ENCODE assay signal across 16 mouse cellular contexts in genomic region chr16:24943486-24944261, GRCm38 (mm10).
DNase-seq lines count a peak whose midpoint lies in the region; ATAC-seq lines count a peak whose summit lies in the region.
"Had no signal": no experiment of that assay in that cellular context is flagged by ENCODE, and none has a peak within 500 bp of the region (broad histone marks: within the 10 kb centered on the region; RNA-seq: fewer than 3 reads in every experiment).

No protein-coding gene starts in this region.

- H3K4me2 ChIP-seq in kidney, embryonic 16.5 days (replicated peaks; ENCODE audit: low read depth, low read length): no peak overlapping the region
- no peak overlapping the region for H3K4me2 ChIP-seq in embryonic facial prominence, embryonic 13.5 days
- H3K4me2 ChIP-seq: heart, embryonic 15.5 days; hindbrain, embryonic 12.5 days had no signal

- H3K27ac ChIP-seq in kidney, embryonic 16.5 days (ENCODE audit: low read length): 0 out of 2 replicates have a peak overlapping the region, but pooled peaks have one; percentile 55
- H3K27ac ChIP-seq in embryonic facial prominence, embryonic 13.5 days: no peak overlapping the region; the same call in 1 of the 2 replicates
- H3K27ac ChIP-seq: heart, embryonic 15.5 days; hindbrain, embryonic 12.5 days had no signal

- no peaks in the 10 kb centered on the region for H3K27me3 ChIP-seq in kidney, embryonic 16.5 days (ENCODE audit: insufficient read depth, low read length)
- no peaks in the 10 kb centered on the region for H3K27me3 ChIP-seq in embryonic facial prominence, embryonic 13.5 days
- H3K27me3 ChIP-seq: heart, embryonic 15.5 days; hindbrain, embryonic 12.5 days; megakaryocyte, embryonic 14.5 days had no signal

- 18% methylated on average over 6 of the region's 6 CpGs for WGBS in kidney, embryonic 16.5 days
- WGBS in embryonic facial prominence, embryonic 13.5 days: 20% methylated on average over 6 of the region's 6 CpGs

- no peak overlapping the region for H3K4me3 ChIP-seq in kidney, embryonic 16.5 days (ENCODE audit: low read length)
- no peak overlapping the region for H3K4me3 ChIP-seq in embryonic facial prominence, embryonic 13.5 days
- H3K4me3 ChIP-seq: heart, embryonic 15.5 days; hindbrain, embryonic 12.5 days; megakaryocyte, embryonic 14.5 days had no signal

- no peaks in the 10 kb centered on the region for H3K36me3 ChIP-seq in kidney, embryonic 16.5 days (ENCODE audit: insufficient read depth, low read length)
- H3K36me3 ChIP-seq in embryonic facial prominence, embryonic 13.5 days: no peaks in the 10 kb centered on the region
- H3K36me3 ChIP-seq: heart, embryonic 15.5 days; hindbrain, embryonic 12.5 days had no signal

- H3K9ac ChIP-seq in kidney, embryonic 16.5 days (replicated peaks; ENCODE audit: low read length): no peak overlapping the region
- no peak overlapping the region for H3K9ac ChIP-seq in embryonic facial prominence, embryonic 13.5 days
- H3K9ac ChIP-seq: heart, embryonic 15.5 days; hindbrain, embryonic 12.5 days; liver, postnatal 0 days had no signal

- peaks cover 34% of the 10 kb centered on the region for H3K4me1 ChIP-seq in kidney, embryonic 16.5 days (ENCODE audit: insufficient read depth, low read length)
- H3K4me1 ChIP-seq in embryonic facial prominence, embryonic 13.5 days: peaks cover 15% of the 10 kb centered on the region

- no peaks in the 10 kb centered on the region for H3K9me3 ChIP-seq in kidney, embryonic 16.5 days (ENCODE audit: low read length)
- no peaks in the 10 kb centered on the region for H3K9me3 ChIP-seq in embryonic facial prominence, embryonic 13.5 days
- H3K9me3 ChIP-seq: heart, embryonic 15.5 days; hindbrain, embryonic 12.5 days; megakaryocyte, embryonic 14.5 days had no signal

- ATAC-seq in cerebellum, adult (ENCODE audit: insufficient number of reproducible peaks, low FRiP score, low TSS enrichment): peak; percentile 31; the same call in 1 of the 2 replicates
- peak; percentile 89 for ATAC-seq in kidney, embryonic 16.5 days (ENCODE audit: low FRiP score, low TSS enrichment)
- 0 out of 2 replicates have a peak, but pooled peaks have one; percentile 67 for ATAC-seq in embryonic facial prominence, embryonic 13.5 days (ENCODE audit: insufficient number of reproducible peaks, insufficient read depth, low FRiP score, low TSS enrichment, low read depth)
- ATAC-seq: intestine, embryonic 16.5 days; liver, postnatal 0 days had no signal

- DNase-seq in cerebellum, postnatal 4 days (ENCODE audit: low spot score in 2 of 2): no peak
- DNase-seq in kidney, adult 11 months: no peak
- peak; percentile 56 for DNase-seq in mesoderm, embryonic 11.5 days (ENCODE audit: low read depth, low spot score)
- no peak for DNase-seq in spleen, postnatal 4 days (ENCODE audit: low spot score in 2 of 2)
- DNase-seq in thymus, postnatal 4 days: no peak
- DNase-seq: adrenal gland, postnatal 25 days; gastrocnemius, postnatal 10 days; layer of hippocampus, adult 9-11 months; liver, postnatal 0 days had no signal

Comparison
In these comparisons a context has a peak if more than half of its experiments do, and no peak if none do; other contexts are left out.
1. ATAC-seq: peak in every context shown above with its lines; median percentile 89 in kidney, embryonic 16.5 days; 67 in embryonic facial prominence, embryonic 13.5 days; 31 in cerebellum, adult.